Mouse (Mus musculus) C2C12 (cell line): ENCODE results near the gene Myt1.

Experiments used
- CEBPB ChIP-seq: IDR thresholded peaks from one replicate; pipeline ENCODE4 v1.6.1; 2011; ENCODE audit warnings: low read depth, mild to moderate bottlenecking, control low read depth, moderate library complexity
- CTCF ChIP-seq: IDR thresholded peaks from one replicate; pipeline ENCODE4 v1.5.1; 2011; ENCODE audit not compliant: control insufficient read depth, insufficient read depth, insufficient read length
- FOSL1 ChIP-seq: IDR thresholded peaks from one replicate; pipeline ENCODE4 v1.8.0; 2011; ENCODE audit warnings: mild to moderate bottlenecking, low read length; ENCODE audit not compliant: poor library complexity, insufficient read depth, severe bottlenecking
- MAX ChIP-seq: IDR thresholded peaks from one replicate; pipeline ENCODE4 v1.6.1; 2011; ENCODE audit warnings: mild to moderate bottlenecking, control low read depth
- MYOD1 ChIP-seq: IDR thresholded peaks from one replicate; pipeline ENCODE4 v1.6.1; 2011; ENCODE audit warnings: low read depth; ENCODE audit not compliant: control insufficient read depth, insufficient read length
- MYOG ChIP-seq: IDR thresholded peaks from one replicate; pipeline ENCODE4 v1.6.1; 2011; ENCODE audit not compliant: control insufficient read depth, insufficient read length; ENCODE audit errors: extremely low read depth
- USF1 ChIP-seq: IDR thresholded peaks from one replicate; pipeline ENCODE4 v1.6.1; 2011; ENCODE audit warnings: low read depth, mild to moderate bottlenecking, control low read depth, moderate library complexity

GRCm38 (mm10) chr2:181845709-181846394 lies 82.7 kb downstream of the Myt1 start:
- TF ChIP-seq CTCF (no peak), MAX (no peak), USF1 (no peak), MYOG (no peak), MYOD1 (no peak), CEBPB (no peak), FOSL1 (no peak)
